Mouse (Mus musculus) large intestine, adult 2 months (tissue): ENCODE results near the gene Hist1h4k. TPM values are rescaled to one million over a fixed set of nuclear protein-coding genes. Genes with fewer than 3 reads are reported as not detected.
"Not testable (repeated sequence)": the region's sequence is repeated elsewhere in the genome, so short reads cannot be mapped to it uniquely, and the experiment has no call there.

Experiments used
- DNase-seq: peaks from one replicate; pipeline ENCODE4 v3.0.0-alpha.2; 2012; ENCODE audit warnings: low read depth, low spot score
- WGBS: fragments of 180-500 bp; shearing (Covaris S2); methylation state at CpG from one replicate; pipeline ENCODE4 v1.1.7; 2018; 5-methylcytosine and 5-hydroxymethylcytosine counted together
- polyA plus RNA-seq: library from polyadenylated mRNA; depleted of rRNA; stranded (reverse); fragments of >200 nt; gene quantifications from 2 replicates; pipeline ENCODE4 v1.2.3, GENCODE M21; 2012

The Hist1h4k gene
- polyA plus RNA-seq, 1 experiment: 44.1 TPM

DNA sequence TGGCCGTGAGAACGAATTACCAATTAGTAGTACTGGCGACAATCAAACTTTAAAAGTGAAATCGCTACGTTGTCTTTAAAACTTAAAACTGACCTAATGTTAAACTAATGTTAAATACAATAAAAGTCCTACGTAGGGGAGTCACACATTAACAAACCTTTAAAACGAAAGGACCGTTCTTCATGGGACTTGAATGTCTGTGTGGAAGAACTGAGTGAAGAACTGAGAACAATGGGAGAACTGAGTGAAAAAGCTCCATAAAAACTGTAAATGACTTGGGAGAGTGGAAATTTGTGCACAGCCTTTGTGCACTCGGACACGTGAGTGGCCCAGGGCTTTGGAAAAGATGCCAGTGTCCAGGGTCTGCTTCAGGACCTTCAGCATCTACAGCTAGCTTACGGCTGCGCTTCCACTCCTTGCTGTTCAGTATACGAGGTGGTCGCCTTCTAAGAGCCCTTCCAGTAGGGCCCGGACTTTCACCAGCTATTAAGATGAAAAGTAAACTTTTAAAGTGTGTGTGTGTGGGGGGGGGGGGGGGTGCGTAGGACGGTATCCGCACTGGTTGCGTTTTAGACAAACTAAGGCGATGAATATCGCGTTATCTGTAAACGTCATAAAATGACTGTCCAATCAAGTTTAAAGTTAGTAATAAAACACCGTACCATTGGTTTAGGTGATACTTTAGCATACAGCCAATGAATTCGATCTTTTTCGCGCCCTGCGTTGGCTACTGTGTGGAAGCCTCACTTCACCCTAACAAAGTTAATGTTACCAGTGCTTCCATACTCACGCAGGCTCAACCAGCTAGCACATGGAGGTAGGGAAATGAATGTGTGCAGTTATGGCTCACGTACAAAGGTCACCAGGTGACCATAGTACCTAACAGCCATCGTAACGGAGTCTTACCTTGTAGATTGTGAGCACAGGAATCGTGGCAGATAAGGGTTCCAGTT, 28.8 kb upstream of the Hist1h4k start:
- WGBS: under 1% methylated on average over 33 of the region's 33 CpGs
- peak; percentile 83 for DNase-seq

- WGBS: 59% methylated on average over 1 of the region's 1 CpGs
- DNase-seq: no peak
These were observed 5.4 kb upstream of the Hist1h4k start for GRCm38 (mm10) chr13:21755707-21756106.

- not testable (repeated sequence) for DNase-seq
- WGBS: under 1% methylated on average over 26 of the region's 26 CpGs
These were observed 4.1 kb upstream of the Hist1h4k start for GRCm38 (mm10) chr13:21754294-21755001.

GRCm38 (mm10) chr13:21753524-21754285, 3.4 kb upstream of the Hist1h4k start, which contains the start of the genes Hist1h2ak and Hist1h2bn:
Gene Hist1h2ak (minus strand): TSS chr13:21753827.
Gene Hist1h2bn (plus strand): TSS chr13:21754123.
- under 1% methylated on average over 48 of the region's 50 CpGs for WGBS
- DNase-seq: peak; percentile 94

GRCm38 (mm10) chr13:21753051-21753523, 2.8 kb upstream of the Hist1h4k start:
- DNase-seq: no peak
- 4% methylated on average over 10 of the region's 10 CpGs for WGBS

GRCm38 (mm10) chr13:21752356-21752755, 2.1 kb upstream of the Hist1h4k start:
- no peak for DNase-seq
- WGBS: 38% methylated on average over 3 of the region's 3 CpGs

DNA sequence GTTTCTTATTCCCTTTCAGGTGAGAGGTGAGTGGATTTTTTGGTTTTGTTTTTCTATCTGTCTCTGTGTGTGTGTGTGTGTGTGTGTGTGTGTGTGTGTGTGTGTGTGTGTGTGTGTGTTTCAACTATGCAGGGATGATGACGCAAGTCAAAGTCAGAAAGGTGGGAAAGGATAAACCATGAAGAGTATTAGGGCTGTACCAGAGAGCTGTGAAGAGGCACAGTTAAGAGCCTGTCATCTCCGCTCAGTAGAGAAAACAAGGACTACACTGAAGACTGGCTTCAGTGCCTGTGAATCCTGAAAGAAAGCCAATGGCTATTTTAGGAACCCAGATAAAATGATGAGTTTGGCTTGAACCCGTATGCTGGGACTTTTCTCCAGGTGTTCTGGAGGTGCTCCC, 1.5 kb upstream of the Hist1h4k start:
- WGBS: 76% methylated on average over 3 of the region's 3 CpGs
- DNase-seq: no peak

DNA sequence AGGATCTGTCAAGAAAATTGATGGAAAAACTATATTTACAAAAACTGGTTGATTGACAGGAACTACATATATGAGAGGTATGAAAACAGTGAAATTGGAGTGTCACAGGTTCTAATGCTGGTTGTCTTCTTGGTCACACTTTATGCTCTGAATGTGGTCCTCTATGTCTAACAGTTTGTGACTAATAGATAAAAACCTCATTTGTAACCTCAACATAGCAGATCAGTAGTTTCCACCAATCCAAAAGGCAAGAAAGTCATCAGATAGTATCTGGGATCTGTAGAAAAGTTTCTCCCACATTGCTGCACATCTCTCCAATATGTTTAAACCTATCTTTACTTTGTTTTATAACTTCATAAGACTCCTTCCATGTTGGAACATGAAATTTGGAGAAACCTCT, 1.1 kb upstream of the Hist1h4k start:
- DNase-seq: no peak

- 6% methylated on average over 5 of the region's 5 CpGs for WGBS
- DNase-seq: no peak
These were observed 732 bp downstream of the Hist1h4k start for GRCm38 (mm10) chr13:21749387-21750158.

DNA sequence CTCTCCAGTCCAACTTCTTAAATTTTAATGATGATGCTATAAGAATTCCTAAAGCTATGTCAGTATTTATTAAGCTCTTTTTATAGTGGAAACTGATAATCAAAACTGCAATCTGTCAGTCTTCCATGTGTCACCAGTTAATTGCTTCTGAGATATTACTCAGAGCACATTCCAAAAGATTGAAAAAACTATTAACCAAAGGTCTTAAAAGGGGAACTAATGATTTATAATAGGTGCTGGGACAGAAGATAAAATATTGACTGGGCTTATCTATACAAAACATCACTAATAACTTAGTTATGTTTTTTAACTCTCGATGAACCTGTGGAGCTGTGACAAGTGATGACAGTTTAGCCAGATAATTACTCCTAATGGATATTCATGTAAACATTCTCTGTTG, 5.3 kb downstream of the Hist1h4k start:
- WGBS: 75% methylated on average over 1 of the region's 1 CpGs
- no peak for DNase-seq

GRCm38 (mm10) chr13:21734906-21735767, 15.2 kb downstream of the Hist1h4k start, which contains the start of gene Hist1h4j:
Gene Hist1h4j (plus strand): TSS chr13:21735064.
- not testable (repeated sequence) for DNase-seq
- WGBS: under 1% methylated on average over 52 of the region's 56 CpGs

- WGBS: 1% methylated on average over 21 of the region's 21 CpGs
- DNase-seq: no peak
These were observed 16.0 kb downstream of the Hist1h4k start for GRCm38 (mm10) chr13:21734010-21734905.

- DNase-seq: no peak
- 86% methylated on average over 5 of the region's 5 CpGs for WGBS
These were observed 16.8 kb downstream of the Hist1h4k start for GRCm38 (mm10) chr13:21733466-21733865.

- WGBS: 81% methylated on average over 1 of the region's 1 CpGs
- no peak for DNase-seq
These were observed 20.8 kb downstream of the Hist1h4k start for GRCm38 (mm10) chr13:21729544-21729943.

- 51% methylated on average over 11 of the region's 11 CpGs for WGBS
- no peak for DNase-seq
These were observed 22.2 kb downstream of the Hist1h4k start for GRCm38 (mm10) chr13:21727948-21728572.

DNA sequence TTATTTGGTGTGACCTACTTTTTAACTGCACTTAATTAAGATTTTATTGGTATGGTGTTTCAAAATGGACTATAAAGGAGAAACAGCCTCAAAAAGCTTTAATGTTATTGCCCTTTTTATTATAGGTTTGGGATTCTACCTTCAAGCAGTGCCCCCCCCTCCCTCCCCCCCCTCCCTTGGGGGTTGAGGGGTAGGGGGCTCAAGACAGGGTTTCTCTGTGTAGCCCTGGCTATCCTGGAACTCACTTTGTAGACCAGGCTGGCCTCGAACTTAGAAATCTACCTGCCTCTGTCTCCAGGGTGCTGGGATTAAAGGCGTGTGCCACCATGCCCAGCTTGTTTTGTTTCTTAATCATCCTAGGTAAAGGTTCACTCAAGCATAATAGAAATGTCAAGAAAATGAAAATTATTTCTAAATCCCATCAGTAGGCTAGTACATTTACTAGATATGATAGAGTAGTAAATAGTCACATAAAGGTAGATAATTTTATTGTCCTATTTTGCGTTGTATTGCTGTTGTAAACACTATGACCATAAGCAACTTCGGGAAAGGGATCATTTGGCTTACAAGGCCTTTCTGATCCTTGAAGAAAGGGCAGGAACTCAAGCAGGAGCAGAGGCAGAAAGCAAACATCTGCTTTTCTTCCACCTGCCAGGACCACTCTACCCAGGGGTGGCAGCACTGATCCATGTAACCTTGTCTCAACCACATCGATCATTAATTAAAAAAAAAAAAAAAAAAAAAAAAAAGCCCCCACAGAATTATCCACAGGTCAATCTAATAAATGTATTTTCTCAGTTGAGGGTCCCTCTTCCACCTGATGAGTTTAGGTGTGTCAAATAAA, 27.1 kb downstream of the Hist1h4k start:
- DNase-seq: no peak
- 35% methylated on average over 5 of the region's 5 CpGs for WGBS
